Mouse (Mus musculus): ENCODE results near the gene Borcs6. TPM values are rescaled to one million over a fixed set of nuclear protein-coding genes. Genes with fewer than 3 reads are reported as not detected.
A peak's percentile ranks its signal among the peaks of the same experiment; 100 is the strongest.

The Borcs6 gene
- total and polyA plus RNA-seq, 3 experiments, result 9.2 to 9.3 TPM; not detected in 1

DNA sequence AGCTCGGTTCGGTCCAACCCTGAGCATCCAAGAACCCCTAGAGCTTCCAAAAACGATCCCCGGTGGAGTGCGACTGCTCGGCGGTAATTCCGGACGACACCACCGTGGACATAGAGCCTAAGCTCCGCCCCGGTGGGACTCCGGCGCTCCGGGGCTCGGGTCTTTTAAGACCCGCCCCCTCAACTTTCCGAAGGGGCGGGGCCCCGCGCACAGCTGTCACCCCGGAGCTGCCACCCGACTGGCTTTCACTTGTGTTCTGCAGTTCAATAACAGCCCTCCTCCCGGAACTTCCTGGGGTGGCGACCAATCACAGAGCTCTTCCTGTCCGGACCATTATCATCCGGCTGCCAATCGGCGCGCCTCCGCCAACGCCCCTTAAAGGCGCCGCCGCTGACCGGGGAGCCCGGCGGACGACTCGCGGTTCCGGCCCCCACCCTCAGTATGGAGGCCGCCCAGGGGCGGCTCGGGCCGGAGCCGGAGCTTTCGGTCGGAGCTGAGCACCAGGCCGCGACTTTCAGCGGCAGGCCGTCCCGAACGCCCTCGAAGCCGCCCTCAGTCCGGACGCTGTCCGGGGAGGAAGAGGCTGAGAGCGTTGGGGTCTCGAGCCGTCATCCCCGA, at the start of gene Borcs6 (continued):
- TF ChIP-seq E2F4 (IDR thresholded peaks at IDR 0.05; ENCODE audit: borderline replicate concordance, low read depth, low read length) (no peak), SMC3 (IDR thresholded peaks at IDR 0.05; ENCODE audit: low read depth, low read length) (no peak), ZNF384 (IDR thresholded peaks at IDR 0.05; ENCODE audit: low read depth, low read length) (no peak), MYB (IDR thresholded peaks at IDR 0.05; ENCODE audit: low read depth, low read length) (no peak)

DNA sequence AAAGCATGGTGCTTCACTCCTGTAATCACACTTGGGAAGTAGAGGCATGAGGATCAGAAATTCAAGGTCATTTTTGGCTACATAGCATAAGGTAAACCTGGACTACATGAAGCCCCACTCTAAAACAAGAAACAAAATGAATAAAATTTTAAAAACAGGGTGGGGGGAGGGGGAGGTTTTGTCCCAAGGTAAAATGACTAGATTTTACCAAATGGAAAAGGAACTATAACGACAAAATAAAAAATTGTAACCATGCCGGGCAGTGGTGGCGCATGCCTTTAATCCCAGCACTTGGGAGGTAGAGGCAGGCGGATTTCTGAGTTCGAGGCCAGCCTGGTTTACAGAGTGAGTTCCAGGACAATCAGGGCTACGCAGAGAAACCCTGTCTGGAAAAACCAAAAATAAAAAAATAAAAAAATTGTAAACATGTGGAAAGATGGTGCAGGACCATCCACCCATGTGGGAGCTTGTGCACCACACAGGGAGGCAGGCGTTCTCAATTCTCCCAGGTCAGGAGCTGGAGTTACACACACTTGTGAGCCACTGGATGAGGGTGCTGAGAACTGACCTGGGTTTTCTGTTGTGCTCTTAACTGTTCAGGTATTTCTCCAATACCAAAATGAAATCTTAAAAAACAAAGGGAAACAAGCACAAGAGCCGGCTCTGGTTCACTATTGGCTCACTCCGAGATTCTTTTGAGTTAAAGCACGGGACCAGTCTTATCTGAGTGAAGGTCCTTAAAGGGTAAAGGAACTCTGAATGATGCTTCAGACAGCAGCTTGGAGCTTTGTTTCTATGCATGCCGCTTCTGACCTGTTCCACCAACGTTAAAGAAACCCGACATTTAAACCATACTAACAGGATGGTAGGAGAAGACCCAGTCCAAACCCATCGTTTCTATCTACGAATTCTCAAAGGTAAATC, 48.9 kb upstream of the Borcs6 start:
- Histone ChIP-seq H3K9me3 (replicated peaks; ENCODE audit: insufficient read depth, low read length) (no peaks in the 10 kb centered on the region), H3K4me3 (ENCODE audit: control insufficient read depth in 1 of 2, insufficient read depth in 1 of 2, low read depth in 2 of 2, low read length in 2 of 2) (peak overlapping the region; percentile 28 to 47), H3K27ac (ENCODE audit: control insufficient read depth, low read depth, low read length) (peak overlapping the region; percentile 58), H3K27me3 (ENCODE audit: control insufficient read depth in 1 of 2, insufficient read depth in 2 of 2, low read length in 2 of 2) (no peaks in the 10 kb centered on the region), H3K79me2 (ENCODE audit: control insufficient read depth, insufficient read depth, low read length, poor library complexity) (peaks cover 25% of the 10 kb centered on the region), H3K9ac (ENCODE audit: control insufficient read depth, low read depth, low read length, poor library complexity, severe bottlenecking) (peak overlapping the region; percentile 40), H3K4me1 (ENCODE audit: control insufficient read depth in 1 of 2, insufficient read depth in 2 of 2, low read length in 2 of 2) (peaks cover 0 to 15% of the 10 kb centered on the region in 2 experiments; a peak in 3 of 4 replicates), H3K36me3 (ENCODE audit: control insufficient read depth in 1 of 2, insufficient read depth in 2 of 2, low read length in 2 of 2) (peaks cover 0 to 22% of the 10 kb centered on the region in 2 experiments; a peak in 2 of 4 replicates)
- peak; percentile 83 for DNase-seq (ENCODE audit: low read depth, low spot score)
- TF ChIP-seq MYC (IDR thresholded peaks at IDR 0.05; ENCODE audit: low read depth, low read length) (no peak), ETS1 (IDR thresholded peaks at IDR 0.05; ENCODE audit: low read depth, low read length) (no peak), BHLHE40 (IDR thresholded peaks at IDR 0.05; ENCODE audit: borderline replicate concordance, low read depth, low read length) (peak; percentile 93), CHD2 (IDR thresholded peaks at IDR 0.05; ENCODE audit: low read length) (no peak), SMC3 (IDR thresholded peaks at IDR 0.05; ENCODE audit: low read depth, low read length) (no peak), MAFK (IDR thresholded peaks at IDR 0.05; ENCODE audit: borderline replicate concordance, low read depth, low read length) (no peak), ZKSCAN1 (IDR thresholded peaks at IDR 0.05; ENCODE audit: low read depth, low read length) (no peak), USF2 (IDR thresholded peaks at IDR 0.05; ENCODE audit: borderline replicate concordance in 1 of 2, insufficient read depth in 1 of 2, low read depth in 1 of 2, low read length in 2 of 2) (no peak), EP300 (IDR thresholded peaks at IDR 0.05; ENCODE audit: low read depth in 1 of 2, low read length in 2 of 2) (no peak), CTCF (IDR thresholded peaks at IDR 0.05 in 2 of 3, conservative IDR thresholded peaks at IDR 0.05 in 1 of 3; ENCODE audit: control insufficient read depth in 1 of 3, insufficient read depth in 1 of 3, low read depth in 2 of 3, low read length in 3 of 3, poor library complexity in 1 of 3, severe bottlenecking in 1 of 3) (no peak), NELFE (IDR thresholded peaks at IDR 0.05; ENCODE audit: low read depth, low read length) (no peak), SIN3A (IDR thresholded peaks at IDR 0.05; ENCODE audit: low read length) (peak; percentile 53), RCOR1 (IDR thresholded peaks at IDR 0.05; ENCODE audit: low read depth, low read length) (0 out of 2 replicates have a peak, but pooled peaks have one; percentile 45), TCF12 (IDR thresholded peaks at IDR 0.05; ENCODE audit: low read depth, low read length) (no peak), KAT2A (conservative IDR thresholded peaks at IDR 0.05; ENCODE audit: low read depth, low read length) (no peak), ELF1 (IDR thresholded peaks at IDR 0.05; ENCODE audit: low read depth, low read length) (no peak), CHD1 (IDR thresholded peaks at IDR 0.05; ENCODE audit: low read depth, low read length) (no peak), RAD21 (IDR thresholded peaks at IDR 0.05; ENCODE audit: low read depth, low read length) (no peak), NRF1 (IDR thresholded peaks at IDR 0.05; ENCODE audit: insufficient read depth, low read depth, low read length, poor library complexity, severe bottlenecking) (no peak), MYB (IDR thresholded peaks at IDR 0.05; ENCODE audit: low read depth, low read length) (no peak), MXI1 (IDR thresholded peaks at IDR 0.05; ENCODE audit: low read depth, low read length) (no peak; the same call in none of the 2 replicates), USF1 (IDR thresholded peaks at IDR 0.05; ENCODE audit: low read depth, low read length) (0 out of 2 replicates have a peak, but pooled peaks have one; percentile 25), MEF2A (IDR thresholded peaks at IDR 0.05; ENCODE audit: extremely low read depth, insufficient replicate concordance, low read depth, low read length, poor library complexity, severe bottlenecking) (no peak), POLR2AphosphoS2 (IDR thresholded peaks at IDR 0.05; ENCODE audit: low read length) (no peak), UBTF (IDR thresholded peaks at IDR 0.05; ENCODE audit: borderline replicate concordance, insufficient read depth, low read depth, low read length) (no peak), GABPA (IDR thresholded peaks at IDR 0.05; ENCODE audit: low read depth, low read length) (no peak), POLR2AphosphoS5 (IDR thresholded peaks at IDR 0.05; ENCODE audit: borderline replicate concordance, low read depth, low read length) (no peak), E2F4 (IDR thresholded peaks at IDR 0.05; ENCODE audit: borderline replicate concordance, low read depth, low read length) (no peak), POLR2A (IDR thresholded peaks at IDR 0.05; ENCODE audit: control insufficient read depth in 1 of 2, insufficient read depth in 1 of 2, low read depth in 1 of 2, low read length in 2 of 2, poor library complexity in 1 of 2) (no peak), ZNF384 (IDR thresholded peaks at IDR 0.05; ENCODE audit: low read depth, low read length) (no peak), MAX (IDR thresholded peaks at IDR 0.05; ENCODE audit: low read length) (no peak)
